Mouse (Mus musculus): ENCODE measurements around the gene Svs1.
A peak's percentile ranks its signal among the peaks of the same experiment; 100 is the strongest.

Svs1 gene

DNA sequence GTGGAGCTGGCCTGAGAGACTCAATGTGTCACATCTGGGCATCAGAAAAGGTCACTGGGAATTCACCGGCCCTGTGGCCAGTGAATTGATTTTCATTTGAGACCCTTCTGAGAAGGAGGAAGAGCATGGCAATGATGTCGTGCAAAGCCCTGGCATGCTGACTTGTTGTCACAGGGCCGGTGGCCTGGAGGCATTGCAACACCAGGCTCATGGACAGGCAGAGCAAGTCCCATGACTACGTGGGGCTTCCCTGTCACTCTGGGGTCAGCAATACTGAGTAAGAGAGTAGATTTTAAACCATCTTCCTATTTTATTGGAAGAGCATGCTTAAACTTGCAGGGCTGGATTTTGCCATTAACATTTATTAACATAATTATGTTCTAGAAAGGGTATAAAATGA is 26.4 kb downstream of the Svs1 start:
- no peak for DNase-seq

DNA sequence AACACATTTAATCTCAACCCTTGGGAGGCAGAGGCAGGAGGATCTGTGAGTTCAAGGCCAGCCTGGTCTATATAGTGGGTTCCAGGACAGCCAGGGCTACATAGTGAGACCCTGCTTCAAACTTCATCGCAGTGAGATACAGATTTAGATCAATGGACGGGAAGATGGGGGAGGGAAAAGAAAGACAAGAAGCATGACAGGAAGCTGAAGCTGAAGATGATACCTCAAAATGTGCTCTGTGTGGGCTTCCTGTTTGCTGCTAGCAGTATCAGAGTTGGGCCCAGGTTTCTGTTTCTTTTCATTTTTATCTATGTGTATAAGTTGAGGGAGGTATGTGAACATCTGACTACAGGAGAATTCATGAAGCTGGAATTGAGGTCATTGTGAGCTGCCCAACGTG is 26.8 kb downstream of the Svs1 start:
- DNase-seq = no peak

DNA sequence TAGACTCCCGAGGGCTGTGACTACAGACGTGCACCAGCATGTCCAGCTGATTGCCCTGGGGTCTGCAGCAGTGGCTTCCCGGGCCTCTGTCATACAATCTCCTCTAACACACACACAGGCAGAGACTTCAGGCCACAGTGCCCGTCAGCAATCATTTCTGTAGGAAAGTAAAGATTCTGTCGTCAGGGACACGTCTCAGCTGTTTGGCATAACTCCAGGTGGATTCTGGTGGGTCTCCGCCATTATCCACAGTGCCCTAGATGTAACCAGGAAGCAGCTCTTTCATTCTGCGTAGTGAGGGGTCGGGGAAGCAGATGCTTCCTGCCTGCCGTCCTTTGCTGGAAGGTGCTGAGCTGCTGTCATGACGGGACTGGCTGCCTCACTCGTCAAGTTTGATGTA is 30.5 kb downstream of the Svs1 start:
- no peak for DNase-seq

DNA sequence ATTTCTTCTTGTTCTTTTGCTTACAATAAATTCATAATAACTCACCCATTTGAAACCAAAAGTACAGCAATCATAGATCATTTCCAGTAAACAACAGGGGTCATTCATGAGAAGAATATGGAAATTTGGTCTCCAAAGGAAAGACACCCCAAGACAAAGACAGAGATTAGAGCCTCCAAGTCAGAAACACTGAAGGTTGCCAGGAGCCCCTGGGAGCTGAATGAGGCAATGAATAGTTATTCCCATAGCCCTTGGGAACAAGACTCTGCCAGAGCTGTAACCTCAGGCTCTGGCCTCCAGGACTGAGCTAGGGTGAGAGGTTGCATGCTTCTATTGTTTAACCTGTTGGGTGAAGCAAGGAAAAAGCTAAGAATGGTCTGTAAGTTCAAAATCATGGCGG is 32.7 kb downstream of the Svs1 start:
- DNase-seq = no peak

DNA sequence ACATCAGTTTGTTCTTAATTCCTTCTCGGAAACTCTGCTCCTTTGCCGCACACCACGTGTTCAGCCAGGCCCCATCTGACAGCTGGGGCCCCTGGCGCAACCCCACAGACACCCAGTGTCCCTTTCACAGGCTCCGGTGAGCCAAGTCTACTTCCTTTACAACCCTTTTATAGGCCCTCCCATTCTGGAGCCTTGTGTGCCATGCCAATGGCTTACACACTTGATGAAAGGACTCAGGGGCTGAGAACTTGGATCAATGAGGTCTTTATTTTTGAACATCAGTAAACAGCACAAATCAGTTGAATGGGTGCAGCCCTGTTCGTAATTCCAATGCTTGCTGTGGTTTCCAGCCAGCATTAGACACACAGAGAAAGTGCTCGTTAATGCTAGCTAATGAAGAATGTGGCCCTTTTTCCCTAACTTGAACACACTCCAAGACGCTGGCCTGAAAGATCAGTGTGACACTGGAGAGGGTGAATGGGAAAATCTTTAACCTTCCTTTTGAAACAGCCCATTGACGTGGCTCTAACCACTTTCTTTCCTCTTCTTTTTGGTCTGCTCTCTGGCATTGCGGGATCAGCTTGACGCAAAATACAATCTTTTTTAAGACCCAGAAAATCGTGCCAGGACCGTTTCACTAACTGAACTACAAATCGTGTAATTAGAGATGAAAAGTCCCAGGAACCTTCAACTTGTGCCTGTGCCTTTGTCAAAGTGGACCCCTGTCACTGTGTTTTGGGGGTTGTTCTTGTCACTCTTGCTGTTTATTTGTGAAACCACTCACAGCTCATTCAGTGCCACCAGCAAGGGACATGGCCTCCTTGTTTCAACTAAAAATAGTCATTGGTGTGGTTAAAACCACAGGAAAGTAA is 34.7 kb downstream of the Svs1 start:
- DNase-seq = no peak

DNA sequence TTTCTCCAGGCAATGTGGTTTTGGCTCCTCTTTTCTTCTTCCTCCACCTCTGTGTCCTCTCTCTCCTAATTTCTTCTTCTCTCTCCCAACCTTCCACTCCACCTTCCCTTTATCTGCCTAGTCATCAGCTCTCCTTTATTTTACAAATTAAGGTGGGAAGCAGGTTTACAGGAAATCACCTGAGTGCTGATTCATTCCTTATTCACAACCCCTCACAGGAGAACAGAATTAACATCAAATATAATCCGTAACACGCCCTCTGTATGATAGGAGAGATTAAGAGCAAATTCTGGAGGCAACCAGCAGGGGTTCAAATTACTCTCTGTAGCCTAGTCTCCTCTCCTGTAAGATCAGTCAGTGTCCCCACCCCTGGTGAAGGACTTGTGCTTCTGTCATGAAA is 35.7 kb downstream of the Svs1 start:
- no peak for DNase-seq

DNA sequence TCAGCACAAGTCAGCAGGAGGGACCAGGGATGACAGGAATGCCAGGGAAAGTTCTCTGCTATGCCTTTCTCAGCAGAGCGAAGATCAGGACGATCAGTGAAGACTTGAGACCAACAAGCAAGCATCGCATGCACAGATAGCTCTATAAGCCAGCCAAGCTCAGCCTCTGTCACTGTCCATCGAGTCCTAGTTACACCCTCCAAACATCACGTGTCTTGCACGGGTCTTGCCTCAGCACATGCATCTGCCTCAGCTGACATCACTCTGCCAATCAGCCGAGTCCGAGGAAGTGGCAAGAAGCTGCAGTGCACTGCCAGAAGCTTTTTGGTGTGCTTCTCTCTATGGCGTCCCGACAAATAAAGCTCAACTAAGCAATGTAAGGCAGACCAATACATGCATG is 36.7 kb downstream of the Svs1 start:
- no peak for DNase-seq

DNA sequence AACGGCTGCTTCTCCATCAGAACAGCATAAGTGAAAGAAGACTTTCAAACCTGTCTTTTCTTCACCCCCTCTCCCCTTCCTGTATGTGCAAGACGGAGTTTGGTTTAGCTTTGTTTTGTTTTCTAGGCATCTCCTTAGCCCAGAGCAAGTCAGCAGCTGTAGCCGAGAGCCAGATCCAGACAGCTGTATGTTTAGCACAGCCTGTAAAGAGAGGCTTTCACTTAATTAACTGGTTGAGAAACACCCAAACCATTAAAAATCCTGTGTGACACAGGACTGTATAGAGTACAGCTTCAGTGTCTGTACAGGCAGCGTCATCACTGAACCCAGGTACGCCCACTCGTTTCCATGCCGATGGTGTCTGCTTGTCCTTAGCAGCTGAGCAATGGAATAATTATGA is 38.6 kb downstream of the Svs1 start:
- DNase-seq = no peak

DNA sequence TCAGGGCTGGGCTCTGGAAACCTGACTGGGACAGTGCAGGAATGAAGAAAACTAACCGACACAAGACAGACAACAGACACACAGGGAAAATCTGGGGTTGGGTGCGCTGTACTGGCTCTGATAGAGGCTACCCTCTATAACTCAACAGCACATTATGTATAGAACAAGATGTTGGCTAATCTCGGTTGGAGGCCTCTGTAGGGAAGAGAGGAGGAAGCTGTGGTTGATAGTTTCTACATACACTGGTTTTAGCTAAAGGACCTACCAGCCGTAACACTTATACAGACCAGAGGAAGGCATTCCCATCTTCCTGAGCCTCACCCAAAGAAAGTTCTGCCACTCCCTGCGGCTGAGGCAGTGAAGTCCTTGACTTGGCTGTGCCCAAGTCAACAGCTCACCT is 39.8 kb downstream of the Svs1 start:
- DNase-seq = no peak

DNA sequence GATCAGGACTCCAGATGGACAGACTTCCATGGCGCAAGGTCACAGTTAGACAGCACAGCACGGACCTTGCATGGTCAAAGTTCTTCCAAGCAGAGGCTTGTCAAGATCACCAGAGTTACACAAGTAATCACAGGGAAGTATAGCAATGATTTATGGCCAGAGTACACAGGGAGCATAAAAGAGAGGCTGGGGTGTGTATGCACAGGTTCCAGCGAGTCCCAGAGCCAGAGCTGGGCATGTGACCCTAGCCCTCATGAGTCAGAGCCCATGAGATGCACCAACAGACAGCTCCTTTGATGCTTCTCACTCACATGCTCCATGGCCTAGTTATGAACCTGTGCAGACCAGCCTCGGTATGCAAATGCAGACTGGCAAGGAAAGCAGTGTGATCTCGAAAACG is 41.4 kb downstream of the Svs1 start:
- DNase-seq = no peak

DNA sequence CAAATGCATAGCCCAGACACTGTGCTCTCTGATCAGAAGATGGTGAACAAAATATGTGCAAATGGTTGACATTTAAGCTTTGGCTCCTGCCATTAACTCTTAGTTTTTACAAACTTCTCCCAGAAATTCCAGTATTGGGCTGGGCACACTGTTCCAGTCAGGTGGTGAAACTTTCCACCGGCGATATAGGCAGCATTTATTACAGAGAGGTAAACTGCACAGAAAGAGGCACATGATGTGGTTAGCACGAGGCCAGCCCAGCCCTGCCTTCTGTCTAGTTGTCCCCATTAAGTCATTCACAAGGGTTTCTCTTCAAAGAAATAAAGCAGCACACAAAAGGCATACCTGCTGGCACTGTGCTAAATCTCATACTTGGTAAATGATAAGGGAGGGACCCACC is 42.0 kb downstream of the Svs1 start:
- DNase-seq = no peak

DNA sequence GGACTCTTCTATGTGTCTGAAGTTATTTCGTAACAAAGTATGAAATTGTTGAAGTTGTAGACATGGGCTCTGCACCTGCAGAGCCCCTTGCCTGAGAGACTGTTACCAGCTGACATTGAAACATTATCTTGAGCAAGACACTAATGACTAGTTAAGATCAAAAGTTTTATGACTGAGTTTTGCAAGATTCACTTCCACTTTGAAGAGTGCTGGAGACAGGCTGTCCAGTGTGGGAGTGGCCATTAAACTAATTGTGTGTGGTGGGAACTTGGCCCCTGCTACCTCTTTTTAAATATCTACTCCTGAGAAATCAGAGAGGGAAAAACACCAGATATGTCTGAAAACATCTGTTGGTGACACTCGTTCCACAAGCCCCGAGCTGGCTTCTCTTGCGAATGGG is 44.6 kb downstream of the Svs1 start:
- no peak for DNase-seq

DNA sequence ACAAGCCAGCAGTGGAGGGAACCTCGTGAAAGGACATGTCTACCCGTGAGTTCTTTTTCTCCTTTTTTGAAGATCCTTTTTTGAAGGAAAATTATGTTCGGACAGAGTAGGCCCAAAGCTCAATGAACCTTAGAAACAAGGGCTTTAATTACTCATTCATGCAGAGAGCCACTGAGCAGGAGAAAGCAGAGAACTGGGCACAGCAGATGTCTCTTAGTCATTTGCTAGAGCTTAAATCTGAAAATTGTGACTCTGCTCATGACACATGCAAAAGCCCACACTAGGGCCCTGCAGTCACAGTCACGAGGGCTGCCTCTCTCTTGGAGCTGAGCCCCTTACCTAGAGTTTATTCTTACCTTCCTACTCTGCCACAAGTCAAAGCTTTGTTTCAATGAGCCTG is 46.1 kb downstream of the Svs1 start:
- no peak for DNase-seq

DNA sequence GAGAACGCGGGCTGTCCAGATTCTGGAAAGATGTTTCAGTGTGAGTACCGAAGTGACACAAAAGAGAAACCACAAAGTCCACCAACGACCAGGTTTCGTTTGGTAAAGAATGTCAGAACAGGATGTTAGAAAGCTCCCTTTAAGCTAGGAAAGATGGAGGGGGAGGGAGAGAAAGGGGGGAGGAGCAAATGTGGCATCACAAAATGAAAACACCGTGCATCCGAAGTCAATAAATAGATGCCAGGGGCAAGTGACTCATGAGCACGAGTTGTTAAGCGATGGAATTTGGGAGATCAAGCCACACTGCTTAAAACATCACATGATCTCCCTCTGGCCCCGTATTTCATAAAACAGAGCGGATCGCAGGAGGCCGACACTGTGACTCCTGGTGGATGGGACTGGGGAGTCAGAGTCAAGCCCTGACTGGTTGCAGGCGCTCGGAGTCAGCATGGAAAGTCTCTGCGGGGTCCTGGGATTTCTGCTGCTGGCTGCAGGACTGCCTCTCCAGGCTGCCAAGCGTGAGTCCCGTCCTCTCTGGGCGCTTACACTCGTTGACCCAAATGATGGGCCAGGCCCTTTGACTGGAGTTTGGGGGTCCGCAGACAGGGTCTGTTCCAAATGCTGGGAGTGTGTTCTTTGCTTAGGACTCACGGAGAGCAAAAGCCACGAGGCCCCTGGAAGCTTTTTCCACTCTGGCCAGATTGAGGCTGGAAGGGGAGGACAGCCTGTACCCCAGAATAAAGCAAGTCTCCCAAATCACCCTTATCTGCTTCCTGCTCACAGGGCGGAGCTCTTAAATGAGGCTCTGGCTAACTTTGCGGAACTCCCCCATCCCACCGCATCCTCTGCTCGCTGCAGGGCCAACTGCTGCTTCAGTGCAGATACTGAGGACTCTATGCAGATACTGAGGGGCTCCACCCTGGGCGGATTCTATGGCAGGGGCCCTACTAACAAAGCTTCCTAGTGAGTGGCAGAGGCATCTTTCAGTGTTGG is 49.9 kb downstream of the Svs1 start, which contains the start of gene Gpnmb:
Gene Gpnmb, plus strand, starts transcription at position 272 of the 993 bp plus-strand sequence.
- DNase-seq = no peak

DNA sequence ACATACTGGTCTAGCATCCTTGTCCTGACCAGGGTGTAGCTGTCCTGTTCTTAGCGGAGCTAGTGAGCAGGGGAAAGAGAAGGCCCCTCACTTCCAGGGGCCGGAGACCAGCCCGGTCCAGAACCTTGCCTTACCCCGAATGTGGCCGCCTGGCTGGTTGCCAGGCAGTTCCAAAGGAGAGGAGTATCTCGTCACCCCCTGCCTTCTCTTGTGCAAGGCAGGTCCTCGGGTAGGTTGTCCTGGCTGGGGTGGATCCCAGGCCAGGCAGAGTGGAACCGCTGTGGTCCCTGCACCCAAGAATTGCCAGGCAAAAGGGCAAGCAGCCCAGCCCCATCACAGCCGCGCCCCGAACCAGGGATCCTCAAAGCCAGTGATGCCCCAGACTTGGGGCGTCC is 50.6 kb downstream of the Svs1 start:
- DNase-seq = no peak

DNA sequence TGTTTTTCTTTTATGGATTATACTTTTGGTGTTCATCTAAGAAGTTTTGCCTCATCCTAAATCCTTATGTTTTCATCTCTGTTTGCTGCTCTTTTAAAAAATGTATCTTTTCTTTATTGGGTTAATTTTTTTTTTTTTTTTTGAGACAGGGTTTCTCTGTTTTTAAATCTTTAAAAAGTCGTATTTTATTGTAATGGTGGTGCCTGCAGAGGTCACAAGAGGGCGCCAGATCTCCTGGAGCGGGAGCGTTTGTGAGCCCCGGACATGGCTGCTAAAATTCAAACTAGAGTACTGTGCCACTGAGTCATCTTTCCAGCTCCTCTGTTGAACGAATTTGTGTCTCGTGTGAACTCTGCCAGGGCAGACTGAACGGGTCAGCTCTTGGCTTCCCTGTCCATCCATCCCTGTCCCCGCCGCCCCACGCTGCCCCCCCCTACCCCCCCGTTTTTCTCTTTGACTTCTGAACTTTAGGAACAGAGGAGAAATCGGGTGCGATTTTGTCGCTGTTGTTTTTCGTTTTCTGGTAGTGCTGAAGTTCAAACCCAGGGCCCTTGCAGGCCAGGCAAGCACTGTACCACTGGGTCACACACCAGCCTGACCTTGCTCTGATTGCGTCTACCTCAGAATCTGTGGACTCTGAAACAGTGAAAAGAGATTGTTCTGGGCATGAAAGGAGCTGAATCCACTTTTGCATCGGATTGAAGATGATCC is 53.0 kb downstream of the Svs1 start:
- DNase-seq = peak; percentile 9

Measured in cerebellum, adult 11 months (tissue).